Mouse (Mus musculus): ENCODE data around the gene Ank3. TPM values are rescaled to one million over a fixed set of nuclear protein-coding genes. Genes with fewer than 3 reads are reported as not detected.

Ank3 gene
- polyA plus RNA-seq, 1 experiment from 2014 or later, result 38.7 TPM

DNA sequence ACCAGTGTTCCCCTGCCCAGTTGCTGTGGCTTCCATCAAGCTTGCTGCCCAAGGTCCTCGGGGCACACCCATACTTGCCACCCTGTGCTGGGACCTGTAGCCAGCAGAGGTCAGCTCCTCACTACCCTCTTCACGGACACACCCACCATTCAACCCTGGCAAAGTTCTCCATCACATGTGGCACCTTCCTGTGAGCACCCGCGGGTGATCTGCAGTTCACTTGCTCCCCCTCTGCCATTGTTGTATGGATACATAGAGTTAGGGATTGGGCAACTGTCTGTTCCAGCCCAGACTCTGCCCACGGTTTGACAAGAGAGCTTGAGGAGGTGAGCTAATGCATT is 520.5 kb downstream of the Ank3 start:
- H3K9ac ChIP-seq, result no peak overlapping the region
- no peaks in the 10 kb centered on the region for H3K9me3 ChIP-seq
- H3K4me3 ChIP-seq, result no peak overlapping the region
- H3K4me1 ChIP-seq, result peaks cover 9% of the 10 kb centered on the region; the same call in 1 of the 2 replicates
- no peak overlapping the region for H3K4me2 ChIP-seq (replicated peaks)
- WGBS, result 77% methylated on average over 5 of the region's 5 CpGs
- ATAC-seq (ENCODE audit: insufficient number of reproducible peaks, insufficient read depth, low FRiP score, low TSS enrichment), result no peak
- no peaks in the 10 kb centered on the region for H3K27me3 ChIP-seq
- no peak overlapping the region for H3K27ac ChIP-seq
- 0 out of 2 replicates have a peak, but pooled peaks cover 3% of the 10 kb centered on the region for H3K36me3 ChIP-seq

DNA sequence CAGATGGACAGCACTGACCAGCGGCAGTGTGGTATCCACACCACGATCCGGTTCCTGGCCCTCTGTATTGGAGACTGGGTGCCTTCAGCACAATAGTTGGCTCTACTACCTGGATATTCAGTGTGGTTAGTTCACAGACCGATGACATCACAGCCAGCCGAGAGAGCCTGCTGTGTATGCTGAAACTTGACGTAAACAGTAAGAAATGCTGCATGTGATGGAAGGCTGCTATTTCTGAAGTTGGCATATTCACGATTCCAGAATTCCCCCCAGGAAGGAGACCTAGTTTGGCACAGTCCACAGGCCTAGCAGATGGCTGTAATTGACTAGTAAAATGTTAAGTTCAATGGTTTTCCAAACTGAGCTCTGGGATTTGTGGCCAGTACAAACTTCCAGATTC is 521.2 kb downstream of the Ank3 start:
- H3K27ac ChIP-seq, result no peak overlapping the region
- H3K4me2 ChIP-seq (replicated peaks), result no peak overlapping the region
- 78% methylated on average over 7 of the region's 7 CpGs for WGBS
- peaks cover 8% of the 10 kb centered on the region; the same call in 1 of the 2 replicates for H3K4me1 ChIP-seq
- no peak for ATAC-seq (ENCODE audit: insufficient number of reproducible peaks, insufficient read depth, low FRiP score, low TSS enrichment)
- H3K9ac ChIP-seq, result no peak overlapping the region
- no peaks in the 10 kb centered on the region for H3K27me3 ChIP-seq
- 0 out of 2 replicates have a peak, but pooled peaks cover 3% of the 10 kb centered on the region for H3K36me3 ChIP-seq
- no peak overlapping the region for H3K4me3 ChIP-seq
- no peaks in the 10 kb centered on the region for H3K9me3 ChIP-seq

- ATAC-seq (ENCODE audit: insufficient number of reproducible peaks, insufficient read depth, low FRiP score, low TSS enrichment), result no peak
- 89% methylated on average over 5 of the region's 5 CpGs for WGBS
- Histone ChIP-seq H3K9ac (no peak overlapping the region), H3K27me3 (no peaks in the 10 kb centered on the region), H3K36me3 (0 out of 2 replicates have a peak, but pooled peaks cover 3% of the 10 kb centered on the region), H3K9me3 (no peaks in the 10 kb centered on the region), H3K4me3 (no peak overlapping the region), H3K4me1 (peaks cover 29% of the 10 kb centered on the region), H3K4me2 (replicated peaks) (no peak overlapping the region), H3K27ac (no peak overlapping the region)
Observed at GRCm38 (mm10) chr10:69922076-69922475, 523.5 kb downstream of the Ank3 start.

DNA sequence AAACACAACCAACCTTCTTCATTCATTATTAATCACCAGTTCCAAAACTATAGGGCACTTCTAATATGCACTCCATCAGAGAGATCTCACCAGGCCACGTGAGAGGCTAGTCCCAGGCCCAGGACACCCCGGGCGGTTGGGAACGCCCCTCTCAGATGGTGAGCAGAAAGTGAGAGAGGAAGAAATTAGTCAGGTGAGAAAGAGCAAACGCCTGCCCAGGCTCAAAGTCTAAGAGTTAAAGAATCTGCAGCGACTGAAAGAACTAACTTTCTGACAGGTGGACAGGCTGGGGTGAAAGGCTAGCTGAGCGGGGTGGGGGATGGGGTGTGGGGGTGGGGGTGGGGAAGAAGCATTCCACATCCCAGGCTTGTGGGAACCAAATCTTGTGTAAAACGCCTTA is 525.2 kb downstream of the Ank3 start:
- H3K9ac ChIP-seq, result no peak overlapping the region
- 11% methylated on average over 8 of the region's 8 CpGs for WGBS
- H3K4me3 ChIP-seq, result no peak overlapping the region
- no peak for ATAC-seq (ENCODE audit: insufficient number of reproducible peaks, insufficient read depth, low FRiP score, low TSS enrichment)
- H3K9me3 ChIP-seq, result no peaks in the 10 kb centered on the region
- 0 out of 2 replicates have a peak, but pooled peaks cover 3% of the 10 kb centered on the region for H3K36me3 ChIP-seq
- H3K4me1 ChIP-seq, result peaks cover 31% of the 10 kb centered on the region
- H3K27me3 ChIP-seq, result no peaks in the 10 kb centered on the region
- no peak overlapping the region for H3K4me2 ChIP-seq (replicated peaks)
- H3K27ac ChIP-seq, result no peak overlapping the region

DNA sequence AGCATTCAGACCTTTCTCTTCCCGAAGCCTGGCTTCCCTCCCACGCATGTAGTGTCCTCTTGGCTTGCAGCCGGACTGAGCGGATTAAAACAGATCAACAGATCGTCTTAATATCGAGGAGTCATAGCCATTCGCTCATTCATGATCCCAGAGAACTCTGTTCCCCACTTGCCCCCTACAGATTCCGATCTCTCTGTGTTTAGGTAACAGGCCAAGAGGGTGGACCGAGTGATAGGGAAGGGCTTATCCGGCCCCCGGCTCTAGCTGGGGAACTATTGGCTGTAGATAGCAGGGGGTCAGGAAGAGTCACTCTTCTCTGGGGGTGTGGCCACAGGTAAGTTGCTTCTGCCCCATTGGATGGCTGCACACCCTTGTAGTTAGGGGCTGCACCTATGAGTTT is 525.7 kb downstream of the Ank3 start:
- Histone ChIP-seq H3K9ac (no peak overlapping the region), H3K27ac (no peak overlapping the region), H3K4me3 (no peak overlapping the region; the same call in 1 of the 2 replicates), H3K9me3 (no peaks in the 10 kb centered on the region), H3K4me2 (replicated peaks) (peak overlapping the region; percentile 51), H3K4me1 (peaks cover 31% of the 10 kb centered on the region), H3K36me3 (0 out of 2 replicates have a peak, but pooled peaks cover 3% of the 10 kb centered on the region), H3K27me3 (no peaks in the 10 kb centered on the region)
- ATAC-seq (ENCODE audit: insufficient number of reproducible peaks, insufficient read depth, low FRiP score, low TSS enrichment), result 0 out of 2 replicates have a peak, but pooled peaks have one; percentile 22
- WGBS, result 5% methylated on average over 11 of the region's 11 CpGs

GRCm38 (mm10) chr10:69924845-69925244 is 526.3 kb downstream of the Ank3 start:
- Histone ChIP-seq H3K36me3 (0 out of 2 replicates have a peak, but pooled peaks cover 3% of the 10 kb centered on the region), H3K27me3 (no peaks in the 10 kb centered on the region), H3K4me2 (replicated peaks) (peak overlapping the region; percentile 51), H3K9ac (no peak overlapping the region), H3K9me3 (no peaks in the 10 kb centered on the region), H3K4me1 (peaks cover 31% of the 10 kb centered on the region), H3K4me3 (peak overlapping the region; percentile 20; the same call in 1 of the 2 replicates), H3K27ac (0 out of 2 replicates have a peak overlapping the region, but pooled peaks have one; percentile 1)
- 0 out of 2 replicates have a peak, but pooled peaks have one; percentile 24 for ATAC-seq (ENCODE audit: insufficient number of reproducible peaks, insufficient read depth, low FRiP score, low TSS enrichment)
- 3% methylated on average over 14 of the region's 14 CpGs for WGBS

GRCm38 (mm10) chr10:69925285-69926157 is 526.9 kb downstream of the Ank3 start:
- Histone ChIP-seq H3K9ac (no peak overlapping the region), H3K4me3 (peak overlapping the region; percentile 20), H3K36me3 (0 out of 2 replicates have a peak, but pooled peaks cover 2% of the 10 kb centered on the region), H3K4me2 (replicated peaks) (peak overlapping the region; percentile 51), H3K27ac (peak overlapping the region; percentile 30; the same call in 1 of the 2 replicates), H3K4me1 (peaks cover 31% of the 10 kb centered on the region), H3K27me3 (no peaks in the 10 kb centered on the region), H3K9me3 (no peaks in the 10 kb centered on the region)
- peak; percentile 59; the same call in 1 of the 2 replicates for ATAC-seq (ENCODE audit: insufficient number of reproducible peaks, insufficient read depth, low FRiP score, low TSS enrichment)
- under 1% methylated on average over 19 of the region's 19 CpGs for WGBS

DNA sequence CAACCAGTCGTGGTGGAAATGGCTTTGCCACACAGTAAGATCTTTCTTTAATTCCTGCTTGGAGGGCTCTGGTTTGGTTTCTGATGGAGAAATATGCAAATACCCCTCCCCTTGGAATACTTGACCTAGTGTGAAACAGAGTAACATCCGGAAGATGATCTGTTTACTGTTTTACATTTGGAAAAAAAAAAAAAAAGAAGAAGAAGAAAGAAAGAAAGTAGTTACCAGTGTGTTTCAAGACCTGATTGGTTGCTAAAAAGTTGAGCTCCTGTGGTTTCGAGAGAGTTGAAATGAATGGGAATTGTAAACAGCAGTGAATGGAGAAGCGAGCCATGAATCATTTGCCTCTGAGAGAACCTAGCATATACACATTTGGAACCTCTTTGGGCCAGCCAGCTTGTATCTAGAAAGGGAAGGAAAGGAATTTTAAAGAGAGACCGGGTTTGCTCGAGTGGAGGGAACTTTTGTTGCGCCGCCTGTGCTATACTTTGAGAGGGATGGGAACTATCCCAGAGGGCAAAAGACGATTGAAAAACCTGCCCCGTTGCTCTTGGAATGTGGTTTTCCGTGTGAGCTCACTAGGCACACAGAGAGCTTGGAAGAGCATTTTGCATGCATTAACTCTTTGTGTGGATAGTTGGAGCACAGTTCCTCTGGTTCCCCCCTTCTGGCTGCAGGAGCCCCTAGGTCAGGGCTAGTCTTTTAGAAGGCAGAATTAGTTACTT is 527.7 kb downstream of the Ank3 start:
- H3K36me3 ChIP-seq, result no peaks in the 10 kb centered on the region
- H3K9me3 ChIP-seq, result no peaks in the 10 kb centered on the region
- no peak overlapping the region for H3K9ac ChIP-seq
- H3K27ac ChIP-seq, result peak overlapping the region; percentile 42
- WGBS, result under 1% methylated on average over 11 of the region's 11 CpGs
- peaks cover 31% of the 10 kb centered on the region for H3K4me1 ChIP-seq
- ATAC-seq (ENCODE audit: insufficient number of reproducible peaks, insufficient read depth, low FRiP score, low TSS enrichment), result no peak
- H3K4me3 ChIP-seq, result peak overlapping the region; percentile 24
- H3K4me2 ChIP-seq (replicated peaks), result peak overlapping the region; percentile 51
- H3K27me3 ChIP-seq, result no peaks in the 10 kb centered on the region

GRCm38 (mm10) chr10:69927012-69927411 is 528.4 kb downstream of the Ank3 start:
- H3K9ac ChIP-seq, result no peak overlapping the region
- peak overlapping the region; percentile 24 for H3K4me3 ChIP-seq
- H3K27ac ChIP-seq, result 0 out of 2 replicates have a peak overlapping the region, but pooled peaks have one; percentile 42

DNA sequence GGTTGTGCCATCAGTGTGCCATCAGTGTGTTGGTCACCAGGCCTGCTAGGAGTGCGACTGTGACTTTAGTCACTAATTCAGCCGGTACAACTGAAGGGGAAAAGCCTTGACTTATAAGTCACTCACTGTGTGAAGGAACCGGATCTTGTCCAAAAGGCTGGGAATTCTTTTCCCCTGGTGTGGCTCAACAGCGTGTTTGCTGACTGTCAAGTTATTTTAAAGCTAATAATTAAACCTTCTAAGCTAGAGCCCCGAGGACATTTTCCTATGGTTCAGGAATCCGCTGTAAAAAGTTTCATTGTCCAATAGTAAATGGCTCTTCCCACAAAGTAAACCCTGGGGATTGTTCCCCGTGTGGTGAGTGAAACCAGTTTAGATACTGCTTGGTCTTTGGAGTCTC is 529.8 kb downstream of the Ank3 start:
- no peaks in the 10 kb centered on the region for H3K9me3 ChIP-seq
- no peak overlapping the region for H3K27ac ChIP-seq
- H3K4me1 ChIP-seq, result peaks cover 31% of the 10 kb centered on the region
- no peak for ATAC-seq (ENCODE audit: insufficient number of reproducible peaks, insufficient read depth, low FRiP score, low TSS enrichment)
- WGBS, result 23% methylated on average over 7 of the region's 7 CpGs
- H3K4me2 ChIP-seq (replicated peaks), result no peak overlapping the region
- no peaks in the 10 kb centered on the region for H3K27me3 ChIP-seq
- no peaks in the 10 kb centered on the region for H3K36me3 ChIP-seq
- no peak overlapping the region for H3K4me3 ChIP-seq
- H3K9ac ChIP-seq, result no peak overlapping the region

More at GRCm38 (mm10) chr10:69927012-69927411, 528.4 kb downstream of the Ank3 start:
- Histone ChIP-seq H3K4me1 (peaks cover 31% of the 10 kb centered on the region), H3K9me3 (no peaks in the 10 kb centered on the region), H3K36me3 (no peaks in the 10 kb centered on the region), H3K4me2 (replicated peaks) (peak overlapping the region; percentile 51), H3K27me3 (no peaks in the 10 kb centered on the region)
- no peak for ATAC-seq (ENCODE audit: insufficient number of reproducible peaks, insufficient read depth, low FRiP score, low TSS enrichment)
- 10% methylated on average over 9 of the region's 9 CpGs for WGBS

DNA sequence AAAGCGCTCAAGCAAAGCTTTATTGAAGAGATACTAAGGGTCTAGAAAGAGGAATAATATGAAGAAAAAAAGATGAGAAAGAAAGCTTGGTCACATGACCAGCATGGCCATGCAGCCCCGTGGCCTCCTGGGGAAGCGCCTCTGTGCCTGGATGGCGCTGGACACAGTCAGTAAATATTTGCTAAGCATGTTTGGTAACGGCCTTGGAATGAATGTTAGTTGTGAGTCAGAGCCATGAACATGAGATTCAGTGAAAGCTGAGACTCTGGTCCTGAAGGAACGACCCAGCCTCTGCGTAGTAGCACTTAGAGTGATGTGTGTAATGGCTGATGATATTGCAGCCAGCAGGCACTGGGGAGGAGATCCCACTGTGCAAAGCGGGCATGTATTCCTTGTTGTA is 531.9 kb downstream of the Ank3 start:
- no peak for ATAC-seq (ENCODE audit: insufficient number of reproducible peaks, insufficient read depth, low FRiP score, low TSS enrichment)
- Histone ChIP-seq H3K36me3 (peaks cover 7% of the 10 kb centered on the region; the same call in 1 of the 2 replicates), H3K9me3 (no peaks in the 10 kb centered on the region), H3K4me2 (replicated peaks) (no peak overlapping the region), H3K4me1 (peaks cover 15% of the 10 kb centered on the region), H3K27ac (no peak overlapping the region), H3K9ac (no peak overlapping the region), H3K27me3 (no peaks in the 10 kb centered on the region), H3K4me3 (no peak overlapping the region)
- 94% methylated on average over 8 of the region's 8 CpGs for WGBS
